Mouse (Mus musculus): ENCODE results near the gene Foxn2. TPM values are rescaled to one million over a fixed set of nuclear protein-coding genes. Genes with fewer than 3 reads are reported as not detected.

Foxn2 gene
- total RNA-seq, 2 experiments from 2014 or later: 9.3 to 10.2 TPM

GRCm38 (mm10) chr17:88490546-88490945 is 50.0 kb downstream of the Foxn2 start:
- DNase-seq (ENCODE audit: low spot score): no peak
- intact Hi-C loops (cut with DNase I): loop anchor here (10.0 kb wide), 1 partner anchor 106 kb away; no protein-coding TSS in a partner anchor

- DNase-seq (ENCODE audit: low spot score): no peak
- intact Hi-C loops (cut with DNase I): loop anchor here (10.0 kb wide), 1 partner anchor 107 kb away; no protein-coding TSS in a partner anchor
These were observed 51.0 kb downstream of the Foxn2 start for GRCm38 (mm10) chr17:88491366-88492106.

- intact Hi-C loops (cut with DNase I): loop anchor here (10.0 kb wide), 1 partner anchor 107 kb away; no protein-coding TSS in a partner anchor
- DNase-seq (ENCODE audit: low spot score): no peak
These were observed 51.6 kb downstream of the Foxn2 start for GRCm38 (mm10) chr17:88492107-88492460.

GRCm38 (mm10) chr17:88493551-88493950 is 53.0 kb downstream of the Foxn2 start:
- no peak for DNase-seq (ENCODE audit: low spot score)
- intact Hi-C loops (cut with DNase I): loop anchor here (10.0 kb wide), 1 partner anchor 109 kb away; no protein-coding TSS in a partner anchor

GRCm38 (mm10) chr17:88494121-88494771 is 53.7 kb downstream of the Foxn2 start:
- intact Hi-C loops (cut with DNase I): loop anchor here (10.0 kb wide), 1 partner anchor 109 kb away; no protein-coding TSS in a partner anchor
- DNase-seq (ENCODE audit: low spot score): no peak

- no peak for DNase-seq (ENCODE audit: low spot score)
- intact Hi-C loops (cut with DNase I): loop anchor here (10.0 kb wide), 1 partner anchor 110 kb away; no protein-coding TSS in a partner anchor
These were observed 54.2 kb downstream of the Foxn2 start for GRCm38 (mm10) chr17:88494772-88495132.

GRCm38 (mm10) chr17:88498090-88498682 is 57.7 kb downstream of the Foxn2 start:
- intact Hi-C loops (cut with DNase I): loop anchor here (10.0 kb wide), 1 partner anchor 113 kb away; no protein-coding TSS in a partner anchor
- DNase-seq (ENCODE audit: low spot score): no peak

- intact Hi-C loops (cut with DNase I): no loop called here
- no peak for DNase-seq (ENCODE audit: low spot score)
These were observed 63.5 kb downstream of the Foxn2 start for GRCm38 (mm10) chr17:88504056-88504455.

- DNase-seq (ENCODE audit: low spot score): no peak
- intact Hi-C loops (cut with DNase I): no loop called here
These were observed 64.8 kb downstream of the Foxn2 start for GRCm38 (mm10) chr17:88505275-88505723.

GRCm38 (mm10) chr17:88505941-88506340 is 65.4 kb downstream of the Foxn2 start:
- intact Hi-C loops (cut with DNase I): no loop called here
- no peak for DNase-seq (ENCODE audit: low spot score)

- no peak for DNase-seq (ENCODE audit: low spot score)
- intact Hi-C loops (cut with DNase I): no loop called here
These were observed 66.9 kb downstream of the Foxn2 start for GRCm38 (mm10) chr17:88507376-88507775.

- DNase-seq (ENCODE audit: low spot score): peak; percentile 51
- intact Hi-C loops (cut with DNase I): loop anchor here (2.0 kb wide), 1 partner anchor 220 kb away; no protein-coding TSS in a partner anchor
These were observed 68.5 kb downstream of the Foxn2 start for GRCm38 (mm10) chr17:88508846-88509508.

GRCm38 (mm10) chr17:88509999-88510398 is 69.5 kb downstream of the Foxn2 start:
- intact Hi-C loops (cut with DNase I): loop anchor here (2.0 to 5.0 kb wide), 4 partner anchors 68 to 483 kb away; partner anchors contain the start of gene Foxn2

GRCm38 (mm10) chr17:88511095-88511551 is 70.6 kb downstream of the Foxn2 start:
- DNase-seq (ENCODE audit: low spot score): peak; percentile 55
- intact Hi-C loops (cut with DNase I): loop anchor here (2.0 to 5.0 kb wide), 3 partner anchors 69 to 484 kb away; partner anchors contain the start of gene Foxn2

More at GRCm38 (mm10) chr17:88509999-88510398, 69.5 kb downstream of the Foxn2 start:
- DNase-seq (ENCODE audit: low spot score): no peak

GRCm38 (mm10) chr17:88516477-88516876 is 76.0 kb downstream of the Foxn2 start:
- intact Hi-C loops (cut with DNase I): no loop called here
- DNase-seq (ENCODE audit: low spot score): no peak

GRCm38 (mm10) chr17:88527781-88528180 is 87.3 kb downstream of the Foxn2 start:
- DNase-seq (ENCODE audit: low spot score): no peak
- intact Hi-C loops (cut with DNase I): loop anchor here (2.0 kb wide), 1 partner anchor 113 kb away; no protein-coding TSS in a partner anchor

GRCm38 (mm10) chr17:88529519-88530235 is 89.2 kb downstream of the Foxn2 start, which contains the start of gene Ppp1r21:
TSS of gene Ppp1r21 (plus strand) at chr17:88530118.
- peak; percentile 95 for DNase-seq (ENCODE audit: low spot score)
- intact Hi-C loops (cut with DNase I): loop anchor here (2.0 to 5.0 kb wide), 3 partner anchors 68 to 111 kb away; partner anchors contain the start of genes Foxn2 and Ston1

- no peak for DNase-seq (ENCODE audit: low spot score)
- intact Hi-C loops (cut with DNase I): loop anchor here (5.0 kb wide), 2 partner anchors 67 to 88 kb away; partner anchors contain the start of genes Foxn2 and Ston1
These were observed 89.7 kb downstream of the Foxn2 start for GRCm38 (mm10) chr17:88530236-88530619.

- no peak for DNase-seq (ENCODE audit: low spot score)
- intact Hi-C loops (cut with DNase I): loop anchor here (5.0 kb wide), 2 partner anchors 67 to 88 kb away; partner anchors contain the start of genes Foxn2 and Ston1
These were observed 90.2 kb downstream of the Foxn2 start for GRCm38 (mm10) chr17:88530667-88531066.

Measured in heart, postnatal 25 days (tissue).